Mouse (Mus musculus) hindbrain, embryonic 10.5 days (tissue): Measurements from ENCODE around the gene Dnajc15. TPM values are rescaled to one million over a fixed set of nuclear protein-coding genes. Genes with fewer than 3 reads are reported as not detected.

Source experiments
- DNase-seq: peaks from one replicate; pipeline ENCODE4 v3.0.0-alpha.2; 2017; ENCODE audit warnings: low spot score
- H3K27ac ChIP-seq: fragments of 300-500 bp; sonication (generic); 2 replicates; pipeline ENCODE4 v1.5.1; 2016; ENCODE audit warnings: mild to moderate bottlenecking, moderate library complexity
- H3K27me3 ChIP-seq: fragments of 300-500 bp; sonication (generic); 2 replicates; pipeline ENCODE4 v1.6.1; 2016; ENCODE audit warnings: mild to moderate bottlenecking; ENCODE audit not compliant: poor library complexity, insufficient read depth, severe bottlenecking
- H3K36me3 ChIP-seq: fragments of 300-500 bp; sonication (generic); 2 replicates; pipeline ENCODE4 v1.6.1; 2016; ENCODE audit warnings: mild to moderate bottlenecking, moderate library complexity
- H3K4me1 ChIP-seq: fragments of 300-500 bp; sonication (generic); replicated peaks from 2 replicates; pipeline ENCODE4 v1.6.1; 2016; ENCODE audit warnings: mild to moderate bottlenecking
- H3K4me3 ChIP-seq: fragments of 300-500 bp; sonication (generic); 2 replicates; pipeline ENCODE4 v1.5.1; 2016; ENCODE audit warnings: mild to moderate bottlenecking, moderate library complexity
- H3K9me3 ChIP-seq: fragments of 300-500 bp; sonication (generic); 2 replicates; pipeline ENCODE4 v1.6.1; 2016; ENCODE audit warnings: mild to moderate bottlenecking, moderate library complexity
- WGBS: fragments of 180-500 bp; shearing (Covaris S2); methylation state at CpG from one replicate; pipeline ENCODE4 v1.1.7; 2016; 5-methylcytosine and 5-hydroxymethylcytosine counted together
- polyA plus RNA-seq: library from polyadenylated mRNA; unstranded; fragments of >200 nt; fragmentation: Nextera tagmentation; extraction: Ambion mirVana; gene quantifications from 2 replicates; pipeline ENCODE4 v1.2.1, GENCODE M21; 2016

Gene Dnajc15
- polyA plus RNA-seq, 1 experiment from 2014 or later: 113 TPM

DNA sequence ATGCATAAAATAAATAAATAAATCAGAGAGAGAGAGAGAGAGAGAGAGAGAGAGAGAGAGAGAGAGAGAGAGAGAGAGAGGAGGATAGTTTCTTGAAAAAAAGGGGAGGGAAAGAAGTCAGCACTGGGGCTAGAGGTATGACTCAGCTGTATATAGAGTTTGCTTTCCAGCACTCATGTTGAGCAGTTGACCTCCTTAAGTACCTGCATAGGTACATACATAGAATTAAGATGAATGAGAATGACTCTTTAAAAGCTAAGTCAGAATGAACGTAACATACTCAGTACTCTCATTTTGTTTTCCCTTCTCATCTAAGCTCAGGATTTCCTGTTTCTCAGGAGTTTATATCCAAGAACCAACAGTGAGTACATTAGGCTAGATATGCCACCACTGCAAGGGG is 62.0 kb downstream of the Dnajc15 start:
- DNase-seq: no peak
- no peaks in the 10 kb centered on the region for H3K36me3 ChIP-seq
- WGBS: 95% methylated on average over 1 of the region's 1 CpGs
- H3K4me1 ChIP-seq: peaks cover 3% of the 10 kb centered on the region; the same call in 1 of the 2 replicates
- H3K27me3 ChIP-seq: no peaks in the 10 kb centered on the region
- no peaks in the 10 kb centered on the region for H3K9me3 ChIP-seq
- no peak overlapping the region for H3K4me3 ChIP-seq
- no peak overlapping the region for H3K27ac ChIP-seq

DNA sequence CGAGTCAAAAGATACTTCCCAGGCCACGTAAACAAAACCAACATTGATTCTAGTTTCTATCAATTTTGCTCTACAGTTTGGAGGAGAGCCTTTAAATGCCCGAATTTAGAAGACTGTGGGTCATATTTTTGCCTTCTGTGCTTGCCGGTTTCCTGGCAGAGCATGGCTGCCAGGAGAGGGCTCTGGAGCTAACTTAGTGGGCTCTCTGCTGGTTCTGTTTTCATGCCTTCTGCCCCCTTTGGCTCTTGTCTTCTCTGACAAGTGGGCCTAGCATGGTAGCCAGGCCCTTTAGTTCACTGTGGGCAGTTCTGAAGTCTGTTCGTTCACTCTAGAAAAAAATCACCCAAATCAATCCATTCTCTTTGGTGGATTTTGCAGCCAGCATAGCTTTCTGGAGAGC is 63.5 kb downstream of the Dnajc15 start:
- no peak overlapping the region for H3K4me3 ChIP-seq
- 88% methylated on average over 5 of the region's 5 CpGs for WGBS
- no peaks in the 10 kb centered on the region for H3K36me3 ChIP-seq
- no peak for DNase-seq
- H3K27ac ChIP-seq: no peak overlapping the region
- no peaks in the 10 kb centered on the region for H3K27me3 ChIP-seq
- no peaks in the 10 kb centered on the region for H3K9me3 ChIP-seq
- peaks cover 3% of the 10 kb centered on the region; the same call in 1 of the 2 replicates for H3K4me1 ChIP-seq

DNA sequence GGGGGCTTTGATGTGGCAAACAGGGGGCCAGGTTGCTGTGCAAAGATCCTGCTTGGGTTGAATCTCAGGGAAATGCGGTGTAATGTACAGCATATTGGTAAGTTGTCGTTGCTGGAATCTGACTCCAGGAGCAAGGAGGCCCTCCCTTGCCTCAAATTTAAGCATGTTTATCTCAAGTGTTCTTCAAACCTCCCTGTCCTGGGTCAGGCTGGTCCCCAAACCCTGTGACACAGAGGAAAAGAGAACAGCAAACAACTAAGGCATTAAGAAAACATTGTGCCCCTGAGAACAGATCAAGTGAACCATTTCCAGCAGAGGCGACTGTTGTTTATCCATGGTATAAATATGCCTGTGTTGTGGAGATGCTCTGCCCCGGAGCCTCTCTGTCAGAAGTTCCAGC is 67.1 kb downstream of the Dnajc15 start:
- peaks cover 10% of the 10 kb centered on the region for H3K4me1 ChIP-seq
- no peak overlapping the region for H3K4me3 ChIP-seq
- no peak for DNase-seq
- WGBS: 84% methylated on average over 4 of the region's 4 CpGs
- no peaks in the 10 kb centered on the region for H3K36me3 ChIP-seq
- H3K27me3 ChIP-seq: no peaks in the 10 kb centered on the region
- H3K9me3 ChIP-seq: no peaks in the 10 kb centered on the region
- H3K27ac ChIP-seq: no peak overlapping the region

DNA sequence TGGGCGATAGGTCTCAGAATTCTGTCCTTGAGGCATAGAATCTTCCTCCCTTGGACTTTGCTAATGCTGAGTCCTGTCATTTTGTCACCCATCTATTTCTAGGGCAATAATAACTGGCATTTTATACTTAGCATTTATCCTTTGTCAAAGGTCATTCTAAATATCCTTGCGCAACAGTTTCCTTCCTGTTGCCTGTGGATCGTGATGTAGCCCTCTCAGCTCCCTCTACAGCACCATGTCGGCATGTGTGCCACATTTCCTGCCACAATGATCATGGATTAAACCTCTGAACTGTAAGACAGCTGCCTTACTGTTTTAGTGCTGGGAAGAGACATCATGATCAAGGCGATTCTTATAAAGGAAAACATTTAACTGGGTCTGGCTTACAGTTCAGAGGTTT is 68.6 kb downstream of the Dnajc15 start:
- 89% methylated on average over 5 of the region's 5 CpGs for WGBS
- Histone ChIP-seq H3K4me3 (no peak overlapping the region), H3K9me3 (no peaks in the 10 kb centered on the region), H3K36me3 (no peaks in the 10 kb centered on the region), H3K27ac (no peak overlapping the region), H3K27me3 (no peaks in the 10 kb centered on the region), H3K4me1 (peaks cover 25% of the 10 kb centered on the region)
- DNase-seq: no peak

DNA sequence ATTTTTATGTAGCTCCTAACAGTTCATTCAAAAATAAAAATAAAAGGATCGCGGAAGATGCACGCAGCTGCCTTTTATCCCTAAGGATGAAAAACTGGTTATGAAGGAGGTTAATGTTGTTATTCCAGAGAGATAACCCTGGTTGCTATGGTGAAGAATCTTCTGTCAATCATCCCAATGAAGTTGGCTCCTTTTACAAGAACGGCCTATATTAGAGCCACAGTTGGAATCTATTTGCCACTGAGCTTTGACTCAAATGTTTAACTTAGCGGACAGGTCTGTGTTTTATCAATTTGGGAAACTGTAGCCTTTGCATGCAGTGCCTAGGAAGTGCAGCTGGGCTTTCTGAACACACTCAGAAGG is 72.7 kb downstream of the Dnajc15 start:
- no peak for DNase-seq
- no peaks in the 10 kb centered on the region for H3K27me3 ChIP-seq
- 48% methylated on average over 5 of the region's 5 CpGs for WGBS
- no peak overlapping the region for H3K4me3 ChIP-seq
- H3K9me3 ChIP-seq: no peaks in the 10 kb centered on the region
- peaks cover 40% of the 10 kb centered on the region for H3K4me1 ChIP-seq
- 0 out of 2 replicates have a peak overlapping the region, but pooled peaks have one; percentile 70 for H3K27ac ChIP-seq
- no peaks in the 10 kb centered on the region for H3K36me3 ChIP-seq

DNA sequence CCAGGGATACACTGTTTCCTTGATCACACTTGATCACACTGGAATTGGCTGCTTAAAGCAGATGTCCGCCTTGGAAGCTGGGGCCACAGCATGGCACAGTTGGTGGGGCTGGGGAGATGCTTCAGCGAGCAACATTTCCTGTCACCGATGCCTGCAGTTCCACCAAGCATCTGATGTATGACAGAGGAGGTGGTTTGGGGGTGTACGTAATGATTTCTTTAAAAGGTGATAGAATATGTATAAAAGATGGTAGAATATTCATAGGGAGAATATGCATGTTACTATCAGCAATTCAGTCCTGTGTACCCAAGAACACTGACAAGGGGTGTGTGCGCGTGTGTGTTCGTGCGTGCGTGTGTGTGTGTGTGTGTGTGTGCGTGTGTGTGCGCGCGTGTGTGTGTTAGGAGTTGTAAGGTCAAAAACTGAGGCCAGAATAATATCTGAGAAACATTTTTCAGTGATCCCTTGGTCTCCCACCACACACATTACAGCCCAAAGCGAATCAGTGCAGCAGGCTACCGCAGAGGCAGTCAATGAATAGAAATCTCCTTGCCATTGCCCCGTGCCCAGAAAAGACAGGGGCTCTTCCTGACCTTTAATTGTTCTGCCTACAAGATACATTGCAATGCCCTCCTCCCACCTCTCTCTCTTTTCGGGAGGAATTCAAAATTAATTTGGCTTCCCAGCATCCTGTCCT is 73.2 kb downstream of the Dnajc15 start:
- H3K27ac ChIP-seq: peak overlapping the region; percentile 70
- no peaks in the 10 kb centered on the region for H3K27me3 ChIP-seq
- peaks cover 40% of the 10 kb centered on the region for H3K4me1 ChIP-seq
- DNase-seq: peak; percentile 5
- no peaks in the 10 kb centered on the region for H3K36me3 ChIP-seq
- no peaks in the 10 kb centered on the region for H3K9me3 ChIP-seq
- no peak overlapping the region for H3K4me3 ChIP-seq
- WGBS: 71% methylated on average over 17 of the region's 17 CpGs

DNA sequence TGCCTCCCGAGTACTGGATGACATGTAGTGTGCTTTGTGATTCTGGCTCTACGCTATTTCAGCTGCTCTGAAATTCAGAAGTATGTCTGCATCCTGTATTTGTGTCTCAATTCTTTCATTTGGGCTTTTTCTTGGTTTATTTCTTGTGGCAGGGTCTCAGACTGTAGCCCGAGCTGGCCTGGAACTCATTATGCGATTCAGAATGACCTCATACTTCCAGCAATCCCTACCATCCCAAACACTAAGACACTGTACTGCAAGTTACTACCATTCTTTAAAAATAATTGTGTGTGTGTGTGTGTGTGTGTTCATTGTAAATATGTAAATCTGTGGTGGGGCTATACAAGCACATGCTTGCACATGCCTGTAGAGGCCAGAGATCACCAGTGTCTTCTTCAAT is 78.4 kb downstream of the Dnajc15 start:
- DNase-seq: no peak
- Histone ChIP-seq H3K4me3 (no peak overlapping the region), H3K36me3 (no peaks in the 10 kb centered on the region), H3K27me3 (no peaks in the 10 kb centered on the region), H3K27ac (no peak overlapping the region), H3K4me1 (peaks cover 17% of the 10 kb centered on the region), H3K9me3 (no peaks in the 10 kb centered on the region)
- WGBS: 89% methylated on average over 4 of the region's 4 CpGs

DNA sequence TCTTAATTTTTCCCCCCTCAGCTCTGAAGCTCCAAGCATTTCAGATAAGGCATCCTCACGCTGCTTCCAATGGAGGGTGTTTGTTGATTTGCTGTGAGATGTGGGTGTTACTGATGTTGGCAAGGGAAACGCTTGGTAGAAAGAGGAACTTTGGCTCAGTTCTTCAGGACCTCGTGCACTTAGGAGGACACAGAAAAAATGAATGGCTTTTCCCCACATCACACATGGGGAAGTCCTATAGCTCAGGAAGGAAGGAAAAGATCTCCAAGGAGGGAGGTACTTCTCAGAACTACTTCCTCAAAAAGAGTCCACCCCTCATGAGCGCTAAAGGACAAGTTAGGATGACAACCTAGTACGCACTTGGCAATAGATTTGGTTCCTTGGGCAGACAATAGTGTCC is 79.7 kb downstream of the Dnajc15 start:
- H3K4me3 ChIP-seq: no peak overlapping the region
- no peak for DNase-seq
- 92% methylated on average over 5 of the region's 5 CpGs for WGBS
- no peaks in the 10 kb centered on the region for H3K9me3 ChIP-seq
- no peaks in the 10 kb centered on the region for H3K36me3 ChIP-seq
- H3K27me3 ChIP-seq: no peaks in the 10 kb centered on the region
- H3K4me1 ChIP-seq: peaks cover 4% of the 10 kb centered on the region
- H3K27ac ChIP-seq: no peak overlapping the region

DNA sequence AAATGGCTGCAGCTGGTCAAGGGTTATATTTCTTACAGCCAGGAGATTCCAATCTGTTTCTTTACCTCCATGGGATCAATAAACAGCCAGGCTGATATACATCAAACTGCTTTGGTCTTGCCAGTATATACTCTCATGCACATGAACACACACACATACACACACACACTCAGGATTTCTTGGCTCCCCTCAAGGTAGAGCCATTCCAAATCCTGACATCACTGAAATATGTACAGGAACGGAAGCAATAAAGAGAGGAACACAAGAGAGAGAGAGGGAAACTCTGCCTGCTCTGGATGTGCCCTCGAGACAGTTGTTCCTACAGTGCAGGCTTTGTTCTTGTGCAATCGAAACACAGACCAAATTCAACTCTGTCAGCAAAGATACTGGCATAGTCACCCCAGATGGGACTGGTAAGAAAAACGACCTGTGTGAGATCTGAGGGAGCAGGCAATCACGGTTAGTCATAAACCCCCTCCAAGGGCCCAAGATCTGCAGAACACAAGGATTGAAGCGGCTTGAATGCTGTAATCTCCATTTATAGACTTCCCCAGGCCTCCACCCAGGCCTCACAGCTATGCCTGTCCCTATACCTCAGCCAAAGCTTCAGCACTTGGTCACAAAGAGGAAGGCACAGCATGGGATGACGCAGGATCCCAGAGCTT is 80.5 kb downstream of the Dnajc15 start:
- H3K4me1 ChIP-seq: no peaks in the 10 kb centered on the region

DNA sequence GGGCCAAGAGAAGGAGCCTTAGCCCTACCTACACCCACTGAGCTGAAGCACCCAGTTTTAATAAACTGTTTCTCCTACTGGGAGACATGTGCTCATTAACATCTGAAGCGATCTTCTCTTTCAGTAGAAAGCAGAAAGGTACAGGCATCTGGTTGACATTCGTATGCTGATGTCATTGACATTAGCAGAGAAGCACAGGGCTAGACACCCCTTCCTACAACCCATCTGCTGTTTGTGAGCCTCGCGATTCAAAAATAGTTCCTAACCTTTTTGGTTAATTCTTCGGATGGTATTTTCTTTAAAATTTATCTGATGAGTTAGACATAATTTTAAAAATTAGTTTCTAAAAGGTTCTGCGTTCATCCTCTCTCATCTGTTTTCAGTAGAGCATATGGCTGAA is 81.9 kb downstream of the Dnajc15 start:
- Histone ChIP-seq H3K4me1 (no peaks in the 10 kb centered on the region), H3K9me3 (no peaks in the 10 kb centered on the region), H3K27me3 (no peaks in the 10 kb centered on the region), H3K36me3 (no peaks in the 10 kb centered on the region), H3K4me3 (no peak overlapping the region), H3K27ac (no peak overlapping the region)
- DNase-seq: no peak
- WGBS: 92% methylated on average over 6 of the region's 6 CpGs

More for the DNA sequence above, 80.5 kb downstream of the Dnajc15 start:
- Histone ChIP-seq H3K4me3 (no peak overlapping the region), H3K27me3 (no peaks in the 10 kb centered on the region), H3K27ac (no peak overlapping the region), H3K9me3 (no peaks in the 10 kb centered on the region), H3K36me3 (no peaks in the 10 kb centered on the region)
- WGBS: 72% methylated on average over 7 of the region's 7 CpGs
- DNase-seq: no peak

DNA sequence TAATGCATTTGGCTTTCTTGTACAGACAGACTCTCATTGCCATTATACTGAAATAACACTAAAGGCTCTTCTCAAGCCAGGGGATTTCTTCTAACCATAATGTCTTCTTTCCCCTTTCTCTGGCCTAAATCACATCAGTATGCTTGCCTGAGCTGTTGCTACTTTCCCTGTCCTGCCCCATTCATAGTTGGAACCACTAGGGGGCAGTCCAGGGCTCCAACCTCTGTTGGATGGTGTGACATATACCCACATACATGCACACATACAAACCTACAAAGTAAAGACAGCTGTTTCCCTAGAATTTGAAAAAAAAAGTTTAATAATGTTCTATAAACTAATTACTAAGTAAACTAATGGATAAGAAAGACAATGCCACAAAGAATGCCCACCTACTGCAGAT is 91.7 kb downstream of the Dnajc15 start:
- peak; percentile 8 for DNase-seq
- H3K27ac ChIP-seq: no peak overlapping the region
- no peaks in the 10 kb centered on the region for H3K4me1 ChIP-seq
- H3K9me3 ChIP-seq: 0 out of 2 replicates have a peak, but pooled peaks cover 3% of the 10 kb centered on the region
- no peak overlapping the region for H3K4me3 ChIP-seq
- H3K36me3 ChIP-seq: no peaks in the 10 kb centered on the region
- no peaks in the 10 kb centered on the region for H3K27me3 ChIP-seq

DNA sequence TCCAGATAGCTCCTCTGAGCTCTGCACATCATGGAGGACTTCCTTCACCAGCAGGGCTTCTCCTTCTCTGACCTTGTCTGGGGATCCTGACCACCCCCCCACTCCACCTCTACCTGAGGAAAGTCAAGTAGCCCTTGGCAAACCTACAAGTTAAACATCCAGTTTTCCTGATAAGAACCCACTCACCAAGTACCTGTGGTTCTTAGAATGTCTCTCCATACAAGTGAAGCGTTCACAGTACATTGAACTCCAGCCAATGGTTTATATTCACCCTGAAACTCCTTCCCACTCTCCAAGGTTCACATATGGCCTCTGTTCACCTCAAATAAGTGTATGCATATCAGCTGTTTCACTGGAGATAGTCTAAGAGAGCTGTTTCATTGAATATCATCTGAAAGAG is 97.6 kb downstream of the Dnajc15 start:
- H3K27me3 ChIP-seq: no peaks in the 10 kb centered on the region
- 94% methylated on average over 1 of the region's 1 CpGs for WGBS
- DNase-seq: no peak

DNA sequence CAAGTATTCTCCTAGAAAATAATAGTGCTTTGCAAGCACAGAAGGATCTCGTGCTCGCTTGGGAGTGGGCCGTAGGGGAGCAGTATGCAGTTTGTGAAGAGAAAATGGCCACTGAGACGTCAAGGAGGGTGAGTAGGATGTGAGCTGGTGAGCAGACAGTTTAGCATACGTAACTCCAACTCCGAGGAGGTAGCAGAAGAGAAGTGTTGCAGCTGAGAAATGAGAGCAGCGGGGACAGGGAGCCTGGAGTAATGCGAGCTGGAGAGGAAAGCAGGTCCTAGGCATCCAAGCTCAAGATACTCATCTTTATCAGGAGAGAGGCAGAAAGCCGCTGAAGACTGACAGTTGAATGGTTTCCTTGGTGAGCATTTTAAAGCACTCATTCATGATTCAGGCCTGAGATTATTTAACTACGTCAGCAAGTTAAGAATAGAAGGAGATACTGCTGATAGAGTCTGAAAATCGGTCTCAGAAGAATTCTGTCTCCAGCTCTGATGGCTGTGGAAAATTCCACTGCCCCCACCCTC is 98.9 kb downstream of the Dnajc15 start:
- DNase-seq: no peak

More for the DNA sequence above, 97.6 kb downstream of the Dnajc15 start:
- no peak overlapping the region for H3K27ac ChIP-seq
- no peaks in the 10 kb centered on the region for H3K4me1 ChIP-seq
- H3K36me3 ChIP-seq: no peaks in the 10 kb centered on the region
- 0 out of 2 replicates have a peak, but pooled peaks cover 3% of the 10 kb centered on the region for H3K9me3 ChIP-seq
- H3K4me3 ChIP-seq: no peak overlapping the region

More for the DNA sequence above, 98.9 kb downstream of the Dnajc15 start:
- WGBS: 81% methylated on average over 11 of the region's 11 CpGs
- Histone ChIP-seq H3K4me3 (no peak overlapping the region), H3K36me3 (no peaks in the 10 kb centered on the region), H3K27ac (no peak overlapping the region), H3K4me1 (no peaks in the 10 kb centered on the region), H3K27me3 (no peaks in the 10 kb centered on the region), H3K9me3 (0 out of 2 replicates have a peak, but pooled peaks cover 1% of the 10 kb centered on the region)
